Mouse (Mus musculus) MEL (cell line): ENCODE data around the gene Cdc42. TPM values are rescaled to one million over a fixed set of nuclear protein-coding genes. Genes with fewer than 3 reads are reported as not detected.

ENCODE experiments used
- DNase-seq: peaks from one replicate; pipeline ENCODE4 v3.0.0; 2011; ENCODE audit warnings: low read depth, low spot score
- H3K27ac ChIP-seq: 2 replicates; pipeline ENCODE4 v1.5.1; 2012; ENCODE audit warnings: low read depth, mild to moderate bottlenecking, control low read depth, low read length, moderate library complexity; ENCODE audit not compliant: control insufficient read depth
- H3K27me3 ChIP-seq, 2 experiments: fragments of 150-350 bp in 1 of 2; sonication (generic) in 1 of 2; 2 replicates each; pipeline ENCODE4 v1.6.1; 2012; ENCODE audit warnings: low read length in 2 of 2, mild to moderate bottlenecking in 2 of 2, improper control_type of control experiment in 1 of 2, moderate library complexity in 1 of 2; ENCODE audit not compliant: insufficient read depth in 2 of 2, control insufficient read depth in 1 of 2
- H3K36me3 ChIP-seq, 2 experiments: 2 replicates each; pipeline ENCODE4 v1.6.1; 2012 to 2014; ENCODE audit warnings: low read length in 2 of 2, improper control_type of control experiment in 1 of 2, inconsistent platforms in 1 of 2, mild to moderate bottlenecking in 1 of 2; ENCODE audit not compliant: insufficient read depth in 2 of 2, control insufficient read depth in 1 of 2
- H3K4me1 ChIP-seq, 2 experiments: fragments of 150-350 bp in 1 of 2; sonication (generic) in 1 of 2; 2 replicates each; pipeline ENCODE4 v1.6.1; 2012; ENCODE audit warnings: low read length in 2 of 2, improper control_type of control experiment in 1 of 2, mild to moderate bottlenecking in 1 of 2; ENCODE audit not compliant: insufficient read depth in 2 of 2, control insufficient read depth in 1 of 2
- H3K4me3 ChIP-seq, 2 experiments: fragments of 150-350 bp in 1 of 2; sonication (generic) in 1 of 2; 2 replicates each; pipeline ENCODE4 v1.5.1; 2012; ENCODE audit warnings: low read depth in 2 of 2, low read length in 2 of 2, mild to moderate bottlenecking in 2 of 2, moderate library complexity in 2 of 2, control low read depth in 1 of 2, improper control_type of control experiment in 1 of 2; ENCODE audit not compliant: control insufficient read depth in 1 of 2, insufficient read depth in 1 of 2
- H3K79me2 ChIP-seq: 2 replicates; pipeline ENCODE4 v1.6.1; 2012; ENCODE audit warnings: mild to moderate bottlenecking, low read length, moderate library complexity; ENCODE audit not compliant: control insufficient read depth, poor library complexity, insufficient read depth
- H3K9ac ChIP-seq: 2 replicates; pipeline ENCODE4 v1.6.1; 2012; ENCODE audit warnings: low read depth, mild to moderate bottlenecking, control low read depth, low read length, moderate library complexity; ENCODE audit not compliant: control insufficient read depth, poor library complexity, severe bottlenecking
- H3K9me3 ChIP-seq: fragments of 150-350 bp; sonication (generic); replicated peaks from 2 replicates; pipeline ENCODE4 v1.6.1; 2012; ENCODE audit warnings: mild to moderate bottlenecking, low read length, improper control_type of control experiment, moderate library complexity; ENCODE audit not compliant: insufficient read depth
- BHLHE40 ChIP-seq: IDR thresholded peaks from 2 replicates; pipeline ENCODE4 v1.6.1; 2012; ENCODE audit warnings: low read depth, mild to moderate bottlenecking, inconsistent platforms, low read length, improper control_type of control experiment, borderline replicate concordance
- CTCF ChIP-seq, 3 experiments: IDR thresholded peaks in 2 of 3; conservative IDR thresholded peaks in 1 of 3; 2 replicates each; pipeline ENCODE4 v1.5.1; 2011 to 2012; ENCODE audit warnings: low read length in 3 of 3, low read depth in 2 of 3, mild to moderate bottlenecking in 2 of 3, improper control_type of control experiment in 1 of 3, inconsistent platforms in 1 of 3, mixed read lengths in 1 of 3, moderate library complexity in 1 of 3; ENCODE audit not compliant: control insufficient read depth in 1 of 3, insufficient read depth in 1 of 3, poor library complexity in 1 of 3, severe bottlenecking in 1 of 3
- E2F4 ChIP-seq: IDR thresholded peaks from 2 replicates; pipeline ENCODE4 v1.6.1; 2011; ENCODE audit warnings: low read depth, low read length, improper control_type of control experiment, borderline replicate concordance
- ELF1 ChIP-seq: IDR thresholded peaks from 2 replicates; pipeline ENCODE4 v1.6.1; 2014; ENCODE audit warnings: low read depth, mild to moderate bottlenecking, inconsistent platforms, low read length, improper control_type of control experiment, moderate library complexity
- EP300 ChIP-seq, 2 experiments: IDR thresholded peaks; 2 replicates each; pipeline ENCODE4 v1.6.1; 2011; ENCODE audit warnings: improper control_type of control experiment in 2 of 2, low read length in 2 of 2, low read depth in 1 of 2, mild to moderate bottlenecking in 1 of 2
- JUND ChIP-seq: IDR thresholded peaks from 2 replicates; pipeline ENCODE4 v1.6.1; 2011; ENCODE audit warnings: low read depth, mild to moderate bottlenecking, improper control_type of control experiment, low read length
- MAFK ChIP-seq: IDR thresholded peaks from 2 replicates; pipeline ENCODE4 v1.6.1; 2011; ENCODE audit warnings: low read depth, mild to moderate bottlenecking, low read length, improper control_type of control experiment, borderline replicate concordance
- MEF2A ChIP-seq: IDR thresholded peaks from 2 replicates; pipeline ENCODE4 v1.6.1; 2014; ENCODE audit warnings: low read depth, mild to moderate bottlenecking, inconsistent platforms, low read length, improper control_type of control experiment; ENCODE audit not compliant: poor library complexity, insufficient replicate concordance, severe bottlenecking; ENCODE audit errors: extremely low read depth
- MXI1 ChIP-seq: IDR thresholded peaks from 2 replicates; pipeline ENCODE4 v1.6.1; 2011; ENCODE audit warnings: mild to moderate bottlenecking, low read depth, low read length, improper control_type of control experiment
- MYB ChIP-seq: IDR thresholded peaks from 2 replicates; pipeline ENCODE4 v1.6.1; 2011; ENCODE audit warnings: mild to moderate bottlenecking, low read depth, low read length, improper control_type of control experiment
- POLR2AphosphoS2 ChIP-seq: IDR thresholded peaks from 2 replicates; pipeline ENCODE4 v1.6.1; 2011; ENCODE audit warnings: low read length, improper control_type of control experiment
- RCOR1 ChIP-seq: IDR thresholded peaks from 2 replicates; pipeline ENCODE4 v1.6.1; 2012; ENCODE audit warnings: low read depth, mild to moderate bottlenecking, inconsistent platforms, low read length, improper control_type of control experiment
- SIN3A ChIP-seq: IDR thresholded peaks from 2 replicates; pipeline ENCODE4 v1.6.1; 2012; ENCODE audit warnings: low read length, improper control_type of control experiment, inconsistent platforms
- SMC3 ChIP-seq: IDR thresholded peaks from 2 replicates; pipeline ENCODE4 v1.6.1; 2011; ENCODE audit warnings: low read depth, low read length, improper control_type of control experiment
- TBP ChIP-seq: IDR thresholded peaks from 2 replicates; pipeline ENCODE4 v1.8.0; 2011; ENCODE audit warnings: low read depth, low read length, improper control_type of control experiment
- UBTF ChIP-seq: IDR thresholded peaks from 2 replicates; pipeline ENCODE4 v1.6.1; 2012; ENCODE audit warnings: low read depth, mild to moderate bottlenecking, inconsistent platforms, low read length, improper control_type of control experiment, moderate library complexity, borderline replicate concordance; ENCODE audit not compliant: insufficient read depth
- USF2 ChIP-seq, 2 experiments: IDR thresholded peaks; 2 replicates each; pipeline ENCODE4 v1.6.1; 2011 to 2012; ENCODE audit warnings: improper control_type of control experiment in 2 of 2, low read length in 2 of 2, borderline replicate concordance in 1 of 2, inconsistent platforms in 1 of 2, low read depth in 1 of 2, mild to moderate bottlenecking in 1 of 2; ENCODE audit not compliant: insufficient read depth in 1 of 2
- ZC3H11A ChIP-seq: IDR thresholded peaks from 2 replicates; pipeline ENCODE4 v1.6.1; 2012; ENCODE audit warnings: low read depth, mild to moderate bottlenecking, inconsistent platforms, low read length, improper control_type of control experiment
- ZKSCAN1 ChIP-seq: IDR thresholded peaks from 2 replicates; pipeline ENCODE4 v1.6.1; 2012; ENCODE audit warnings: low read depth, mild to moderate bottlenecking, inconsistent platforms, low read length, improper control_type of control experiment, moderate library complexity
- ZMIZ1 ChIP-seq: IDR thresholded peaks from 2 replicates; pipeline ENCODE4 v1.6.1; 2012; ENCODE audit warnings: low read depth, mild to moderate bottlenecking, inconsistent platforms, low read length, improper control_type of control experiment, moderate library complexity
- polyA plus RNA-seq, 2 experiments: library from polyadenylated mRNA; stranded (reverse) in 1 of 2; unstranded in 1 of 2; fragments of >175 nt in 1 of 2; fragments of >200 nt in 1 of 2; gene quantifications; 2 replicates each; pipeline versions ENCODE4 v1.2.1 to v1.2.4; 2012; ENCODE audit warnings: low replicate concordance in 2 of 2, low read depth in 1 of 2; ENCODE audit not compliant: insufficient read length in 2 of 2, insufficient read depth in 1 of 2, missing spikeins in 1 of 2
- total RNA-seq: library from RNA; depleted of rRNA; stranded (reverse); fragments of 300-350 nt; gene quantifications from 2 replicates; pipeline ENCODE4 v1.2.3, GENCODE M21; 2012

The Cdc42 gene
- total and polyA plus RNA-seq, 3 experiments, result 117 to 203 (median 174) TPM

- H3K36me3 ChIP-seq, result 0 out of 4 replicates have a peak, but pooled peaks cover 0 to 2% of the 10 kb centered on the region in 2 experiments
- no peak overlapping the region for H3K9ac ChIP-seq
- peaks cover 0 to 2% of the 10 kb centered on the region in 2 experiments; a peak in 1 of 4 replicates for H3K4me1 ChIP-seq
- no peak overlapping the region for H3K27ac ChIP-seq
- no peak for DNase-seq
- no peaks in the 10 kb centered on the region for H3K27me3 ChIP-seq
- H3K79me2 ChIP-seq, result 0 out of 2 replicates have a peak, but pooled peaks cover 3% of the 10 kb centered on the region
- TF ChIP-seq USF2 (IDR thresholded peaks at IDR 0.05; ENCODE audit: borderline replicate concordance in 1 of 2, insufficient read depth in 1 of 2, low read depth in 1 of 2, low read length in 2 of 2), result no peak
- peak; percentile 68; the same call in 1 of the 2 replicates for TF ChIP-seq TBP
- TF ChIP-seq, all 39 proteins: peak for 1
- H3K4me3 ChIP-seq, result no peak overlapping the region
- H3K9me3 ChIP-seq, result no peaks in the 10 kb centered on the region
Measured at GRCm38 (mm10) chr4:137377526-137378304, 20.2 kb upstream of the Cdc42 start.

DNA sequence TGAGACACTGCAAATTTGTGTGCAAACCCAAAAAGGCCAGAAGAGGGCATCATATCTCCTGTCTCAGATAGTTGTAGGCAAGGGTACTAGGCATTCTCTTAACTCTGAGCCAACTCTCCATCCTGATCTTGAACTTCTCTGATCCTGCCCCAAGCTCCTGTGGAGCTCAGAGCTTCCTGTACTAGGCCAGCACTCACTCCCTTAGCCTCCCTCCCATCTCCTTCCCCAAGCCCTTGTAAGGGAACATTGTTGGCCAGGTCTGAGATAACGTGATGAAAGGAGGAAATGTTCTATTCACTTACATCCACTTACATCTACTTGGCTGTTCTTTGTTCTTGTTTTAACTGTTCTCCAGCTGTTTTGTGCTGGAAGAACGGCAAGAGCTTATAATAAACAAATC lies 19.3 kb upstream of the Cdc42 start:
- Histone ChIP-seq H3K4me3 (no peak overlapping the region), H3K36me3 (0 out of 4 replicates have a peak, but pooled peaks cover 0 to 2% of the 10 kb centered on the region in 2 experiments), H3K27me3 (no peaks in the 10 kb centered on the region)
- TF ChIP-seq E2F4 (no peak), CTCF (IDR thresholded peaks at IDR 0.05 in 2 of 3, conservative IDR thresholded peaks at IDR 0.05 in 1 of 3; ENCODE audit: control insufficient read depth in 1 of 3, insufficient read depth in 1 of 3, low read depth in 2 of 3, low read length in 3 of 3, poor library complexity in 1 of 3, severe bottlenecking in 1 of 3) (peak in 1 of 3 experiments; percentile 20; a peak in 2 of 6 replicates)
- TF ChIP-seq, all 39 proteins: peak for 1
- Histone ChIP-seq H3K9ac (no peak overlapping the region), H3K9me3 (no peaks in the 10 kb centered on the region), H3K27ac (no peak overlapping the region), H3K79me2 (0 out of 2 replicates have a peak, but pooled peaks cover 3% of the 10 kb centered on the region), H3K4me1 (peaks cover 0 to 4% of the 10 kb centered on the region in 2 experiments; a peak in 1 of 4 replicates)
- DNase-seq, result no peak

DNA sequence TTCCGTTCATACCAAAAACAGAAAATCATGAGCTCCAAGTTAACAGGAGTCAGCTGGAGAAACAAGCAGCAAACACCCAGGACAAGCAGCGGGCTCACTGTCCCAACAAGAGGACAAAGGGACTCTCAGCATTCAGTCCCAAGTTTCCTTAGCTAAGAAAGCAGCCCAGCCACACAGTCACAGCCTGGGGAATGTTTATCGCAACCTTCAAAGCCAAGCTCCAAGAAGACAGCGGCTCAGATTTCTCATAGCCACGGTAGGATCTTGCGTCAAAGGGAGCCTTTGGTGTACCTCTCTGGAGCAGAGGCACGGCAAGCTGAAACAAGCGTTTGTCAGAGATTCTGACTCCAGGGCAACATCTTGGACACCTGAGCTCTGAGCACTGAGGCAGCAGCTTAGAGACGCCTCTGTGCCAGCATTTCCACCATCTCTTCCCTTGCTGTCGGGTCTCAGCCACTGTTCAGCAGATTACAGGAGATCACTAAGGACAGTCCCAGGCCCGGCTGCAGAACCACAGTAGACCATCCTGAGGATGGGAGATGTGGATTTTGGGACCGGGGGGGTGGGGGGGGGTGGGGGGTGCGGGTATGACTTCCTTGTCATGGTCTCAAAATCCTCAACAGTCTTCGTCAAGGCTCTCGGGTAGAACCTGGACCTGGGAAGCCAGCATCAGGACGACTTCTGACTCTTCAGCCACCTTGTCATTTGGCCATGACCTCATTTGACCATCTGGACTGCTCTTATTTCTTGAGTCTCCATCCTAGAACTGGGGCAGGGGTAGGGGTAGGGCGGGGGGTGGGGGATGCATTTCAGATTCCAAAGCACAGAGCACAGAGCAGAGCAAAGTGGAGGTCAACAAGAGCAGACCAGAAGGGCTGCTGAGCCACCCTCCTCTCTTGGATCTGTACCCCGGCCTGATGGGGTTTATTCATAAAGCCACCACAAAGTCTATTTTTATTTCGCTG lies 18.1 kb upstream of the Cdc42 start:
- no peak for DNase-seq
- Histone ChIP-seq H3K79me2 (no peaks in the 10 kb centered on the region), H3K36me3 (no peaks in the 10 kb centered on the region; a peak in 1 of 4 replicates), H3K9me3 (no peaks in the 10 kb centered on the region), H3K27ac (no peak overlapping the region), H3K27me3 (no peaks in the 10 kb centered on the region), H3K9ac (no peak overlapping the region), H3K4me1 (peaks cover 0 to 7% of the 10 kb centered on the region in 2 experiments; a peak in 1 of 4 replicates), H3K4me3 (no peak overlapping the region)
- TF ChIP-seq EP300 (IDR thresholded peaks at IDR 0.05; ENCODE audit: low read depth in 1 of 2, low read length in 2 of 2) (no peak), ZC3H11A (no peak), JUND (no peak), ZMIZ1 (no peak), UBTF (no peak), MEF2A (no peak), SIN3A (no peak), POLR2AphosphoS2 (no peak), MAFK (no peak), MYB (no peak), ZKSCAN1 (no peak), BHLHE40 (no peak), USF2 (IDR thresholded peaks at IDR 0.05; ENCODE audit: borderline replicate concordance in 1 of 2, insufficient read depth in 1 of 2, low read depth in 1 of 2, low read length in 2 of 2) (no peak), RCOR1 (no peak), MXI1 (no peak), SMC3 (no peak), ELF1 (no peak)
